Mouse (Mus musculus) embryonic facial prominence, embryonic 11.5 days (tissue): ENCODE measurements around the gene Ppp1r12a. TPM values are rescaled to one million over a fixed set of nuclear protein-coding genes. Genes with fewer than 3 reads are reported as not detected.
"Not testable (repeated sequence)": the region's sequence is repeated elsewhere in the genome, so short reads cannot be mapped to it uniquely, and the experiment has no call there.

ENCODE experiments used
- ATAC-seq: fragments of 200-750 bp; cut with Nextera tagmentation; replicated peaks from 2 replicates; pipeline ENCODE4 v1.8.0; 2017; ENCODE audit warnings: low read depth; ENCODE audit not compliant: insufficient number of reproducible peaks, low FRiP score, low TSS enrichment
- DNase-seq: peaks from one replicate; pipeline ENCODE4 v3.0.0-alpha.2; 2015; ENCODE audit warnings: low spot score
- H3K27ac ChIP-seq: fragments of 300-500 bp; sonication (generic); replicated peaks from 2 replicates; pipeline ENCODE4 v1.5.1; 2014; ENCODE audit warnings: mild to moderate bottlenecking, low read depth, low read length, control low read depth
- H3K27me3 ChIP-seq: fragments of 300-500 bp; sonication (generic); 2 replicates; pipeline ENCODE4 v1.6.1; 2014; ENCODE audit warnings: mild to moderate bottlenecking, low read length, moderate library complexity, mixed read lengths; ENCODE audit not compliant: control insufficient read depth, insufficient read depth
- H3K36me3 ChIP-seq: fragments of 300-500 bp; sonication (generic); replicated peaks from 2 replicates; pipeline ENCODE4 v1.6.1; 2014; ENCODE audit warnings: low read depth, mild to moderate bottlenecking, low read length, moderate library complexity, mixed read lengths; ENCODE audit not compliant: control insufficient read depth, insufficient read depth
- H3K4me1 ChIP-seq: fragments of 300-500 bp; sonication (generic); 2 replicates; pipeline ENCODE4 v1.6.1; 2014; ENCODE audit warnings: low read length, mixed read lengths; ENCODE audit not compliant: control insufficient read depth, insufficient read depth
- H3K4me2 ChIP-seq: fragments of 300-500 bp; sonication (generic); 2 replicates; pipeline ENCODE4 v1.6.1; 2014; ENCODE audit warnings: low read depth, mild to moderate bottlenecking, control low read depth, low read length, moderate library complexity
- H3K4me3 ChIP-seq: fragments of 300-500 bp; sonication (generic); 2 replicates; pipeline ENCODE4 v1.5.1; 2014; ENCODE audit warnings: low read depth, low read length, control low read depth
- H3K9ac ChIP-seq: fragments of 300-500 bp; sonication (generic); replicated peaks from 2 replicates; pipeline ENCODE4 v1.6.1; 2014; ENCODE audit warnings: mild to moderate bottlenecking, control low read depth, low read length
- H3K9me3 ChIP-seq: fragments of 300-500 bp; sonication (generic); replicated peaks from 2 replicates; pipeline ENCODE4 v1.6.1; 2016; ENCODE audit warnings: mild to moderate bottlenecking, low read length, inconsistent platforms, mixed read lengths; ENCODE audit not compliant: control insufficient read depth
- WGBS: fragments of 180-500 bp; shearing (Covaris S2); extraction: QIAGEN DNeasy Blood & Tissue Kit; methylation state at CpG from one replicate; pipeline ENCODE4 v1.1.7; 2014; 5-methylcytosine and 5-hydroxymethylcytosine counted together
- polyA plus RNA-seq: library from polyadenylated mRNA; unstranded; fragments of >200 nt; fragmentation: Nextera tagmentation; extraction: Ambion mirVana; gene quantifications from 2 replicates; pipeline ENCODE4 v1.2.1, GENCODE M21; 2014

Gene Ppp1r12a
- polyA plus RNA-seq, 1 experiment from 2014 or later: 79.5 TPM

- H3K27ac ChIP-seq: no peak overlapping the region
- H3K9me3 ChIP-seq: no peaks in the 10 kb centered on the region
- H3K4me2 ChIP-seq: no peak overlapping the region
- no peak for DNase-seq
- no peak overlapping the region for H3K9ac ChIP-seq
- H3K4me1 ChIP-seq: no peaks in the 10 kb centered on the region
- H3K36me3 ChIP-seq: no peaks in the 10 kb centered on the region; the same call in none of the 2 replicates
- H3K4me3 ChIP-seq: no peak overlapping the region
- 86% methylated on average over 7 of the region's 7 CpGs for whole genome bisulfite sequencing
- ATAC-seq: no peak
- H3K27me3 ChIP-seq: no peaks in the 10 kb centered on the region
These were observed 109.2 kb downstream of the Ppp1r12a start for GRCm38 (mm10) chr10:108271201-108271600.

GRCm38 (mm10) chr10:108276678-108277077 is 114.7 kb downstream of the Ppp1r12a start:
- H3K27ac ChIP-seq: no peak overlapping the region
- H3K4me1 ChIP-seq: no peaks in the 10 kb centered on the region
- DNase-seq (no peak), ATAC-seq (no peak)
- no peak overlapping the region for H3K4me3 ChIP-seq
- H3K4me2 ChIP-seq: no peak overlapping the region
- no peaks in the 10 kb centered on the region for H3K9me3 ChIP-seq
- no peaks in the 10 kb centered on the region for H3K27me3 ChIP-seq
- H3K9ac ChIP-seq: no peak overlapping the region
- no peaks in the 10 kb centered on the region for H3K36me3 ChIP-seq
- 90% methylated on average over 6 of the region's 6 CpGs for WGBS

- H3K36me3 ChIP-seq: no peaks in the 10 kb centered on the region
- no peak for DNase-seq
- no peak for ATAC-seq
- H3K27me3 ChIP-seq: no peaks in the 10 kb centered on the region
- WGBS: 83% methylated on average over 7 of the region's 7 CpGs
- H3K9me3 ChIP-seq: no peaks in the 10 kb centered on the region
- no peak overlapping the region for H3K27ac ChIP-seq
- H3K4me3 ChIP-seq: no peak overlapping the region
- no peaks in the 10 kb centered on the region for H3K4me1 ChIP-seq
- no peak overlapping the region for H3K9ac ChIP-seq
- H3K4me2 ChIP-seq: no peak overlapping the region
These were observed 115.2 kb downstream of the Ppp1r12a start for GRCm38 (mm10) chr10:108277198-108277597.

GRCm38 (mm10) chr10:108281099-108281498 is 119.1 kb downstream of the Ppp1r12a start:
- not testable (repeated sequence) for DNase-seq, ATAC-seq, H3K4me3 ChIP-seq, H3K27me3 ChIP-seq, H3K4me2 ChIP-seq, H3K9ac ChIP-seq, H3K27ac ChIP-seq, H3K4me1 ChIP-seq, H3K9me3 ChIP-seq, H3K36me3 ChIP-seq
- WGBS: 92% methylated on average over 3 of the region's 5 CpGs

- 94% methylated on average over 6 of the region's 6 CpGs for WGBS
These were observed 120.4 kb downstream of the Ppp1r12a start for GRCm38 (mm10) chr10:108282351-108282750.

GRCm38 (mm10) chr10:108283418-108283817 is 121.4 kb downstream of the Ppp1r12a start:
- H3K4me3 ChIP-seq: no peak overlapping the region
- no peak for ATAC-seq
- H3K4me1 ChIP-seq: no peaks in the 10 kb centered on the region
- DNase-seq: no peak
- no peaks in the 10 kb centered on the region for H3K36me3 ChIP-seq
- H3K4me2 ChIP-seq: no peak overlapping the region
- H3K9me3 ChIP-seq: no peaks in the 10 kb centered on the region
- H3K27me3 ChIP-seq: no peaks in the 10 kb centered on the region
- H3K27ac ChIP-seq: no peak overlapping the region
- H3K9ac ChIP-seq: no peak overlapping the region
- whole genome bisulfite sequencing: 91% methylated on average over 2 of the region's 2 CpGs

More at GRCm38 (mm10) chr10:108282351-108282750, 120.4 kb downstream of the Ppp1r12a start:
- H3K4me1 ChIP-seq: no peaks in the 10 kb centered on the region
- no peak overlapping the region for H3K9ac ChIP-seq
- no peaks in the 10 kb centered on the region for H3K36me3 ChIP-seq
- DNase-seq (no peak), ATAC-seq (no peak)
- no peaks in the 10 kb centered on the region for H3K9me3 ChIP-seq
- H3K27ac ChIP-seq: no peak overlapping the region
- H3K4me2 ChIP-seq: no peak overlapping the region
- H3K27me3 ChIP-seq: no peaks in the 10 kb centered on the region
- H3K4me3 ChIP-seq: no peak overlapping the region

- 91% methylated on average over 4 of the region's 4 CpGs for WGBS
- Histone ChIP-seq H3K9me3 (no peaks in the 10 kb centered on the region), H3K27me3 (no peaks in the 10 kb centered on the region), H3K4me2 (no peak overlapping the region), H3K36me3 (no peaks in the 10 kb centered on the region), H3K4me1 (no peaks in the 10 kb centered on the region), H3K9ac (no peak overlapping the region), H3K27ac (no peak overlapping the region), H3K4me3 (no peak overlapping the region)
- no peak for ATAC-seq
- no peak for DNase-seq
These were observed 121.8 kb downstream of the Ppp1r12a start for GRCm38 (mm10) chr10:108283837-108284236.

GRCm38 (mm10) chr10:108284445-108284844 is 122.5 kb downstream of the Ppp1r12a start:
- WGBS: 88% methylated on average over 4 of the region's 4 CpGs
- Histone ChIP-seq H3K9ac (no peak overlapping the region), H3K36me3 (no peaks in the 10 kb centered on the region), H3K4me1 (no peaks in the 10 kb centered on the region), H3K9me3 (no peaks in the 10 kb centered on the region), H3K27me3 (no peaks in the 10 kb centered on the region), H3K4me2 (no peak overlapping the region), H3K4me3 (no peak overlapping the region), H3K27ac (no peak overlapping the region)
- ATAC-seq: no peak
- no peak for DNase-seq
